Mouse (Mus musculus): ENCODE data around the gene Fam114a1. TPM values are rescaled to one million over a fixed set of nuclear protein-coding genes. Genes with fewer than 3 reads are reported as not detected.

The Fam114a1 gene
- polyA plus RNA-seq, 1 experiment from 2014 or later, result 64.8 TPM

DNA sequence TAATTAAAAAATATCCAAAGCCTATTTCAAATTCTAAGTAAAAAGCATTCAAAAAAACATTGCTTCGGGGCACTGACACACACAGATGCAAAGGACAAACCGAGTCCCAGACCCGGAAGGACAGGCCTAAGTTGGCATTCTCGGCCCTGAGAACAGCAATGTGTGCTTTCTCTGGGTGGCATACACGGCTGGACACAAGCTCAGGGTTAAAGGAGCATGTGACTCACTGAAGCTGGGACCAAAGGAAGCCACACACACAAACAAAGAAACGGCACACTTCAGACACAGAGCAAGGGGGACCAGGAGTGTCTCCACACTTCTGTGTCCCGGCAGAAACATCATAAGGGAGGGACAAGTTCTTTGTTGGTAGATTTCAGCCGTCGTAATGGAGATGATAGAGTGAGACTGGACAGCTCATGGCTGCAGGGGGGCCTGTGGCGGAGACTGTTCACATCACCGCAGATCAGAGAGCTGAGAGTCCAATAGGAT is 73.6 kb downstream of the Fam114a1 start:
- Histone ChIP-seq H3K4me2 (ENCODE audit: low read depth, low read length) (no peak overlapping the region), H3K27ac (ENCODE audit: low read length) (no peak overlapping the region), H3K9ac (ENCODE audit: low read length) (no peak overlapping the region), H3K36me3 (ENCODE audit: control insufficient read depth, insufficient read depth, low read length) (no peaks in the 10 kb centered on the region), H3K4me3 (replicated peaks; ENCODE audit: low read length) (no peak overlapping the region), H3K27me3 (ENCODE audit: control insufficient read depth, insufficient read depth, low read length) (no peaks in the 10 kb centered on the region), H3K9me3 (replicated peaks; ENCODE audit: control insufficient read depth, low read length) (no peaks in the 10 kb centered on the region), H3K4me1 (ENCODE audit: control insufficient read depth, insufficient read depth, low read length) (peaks cover 1% of the 10 kb centered on the region)
- 69% methylated on average over 11 of the region's 11 CpGs for WGBS
- no peak for ATAC-seq (ENCODE audit: insufficient read depth, low FRiP score)

DNA sequence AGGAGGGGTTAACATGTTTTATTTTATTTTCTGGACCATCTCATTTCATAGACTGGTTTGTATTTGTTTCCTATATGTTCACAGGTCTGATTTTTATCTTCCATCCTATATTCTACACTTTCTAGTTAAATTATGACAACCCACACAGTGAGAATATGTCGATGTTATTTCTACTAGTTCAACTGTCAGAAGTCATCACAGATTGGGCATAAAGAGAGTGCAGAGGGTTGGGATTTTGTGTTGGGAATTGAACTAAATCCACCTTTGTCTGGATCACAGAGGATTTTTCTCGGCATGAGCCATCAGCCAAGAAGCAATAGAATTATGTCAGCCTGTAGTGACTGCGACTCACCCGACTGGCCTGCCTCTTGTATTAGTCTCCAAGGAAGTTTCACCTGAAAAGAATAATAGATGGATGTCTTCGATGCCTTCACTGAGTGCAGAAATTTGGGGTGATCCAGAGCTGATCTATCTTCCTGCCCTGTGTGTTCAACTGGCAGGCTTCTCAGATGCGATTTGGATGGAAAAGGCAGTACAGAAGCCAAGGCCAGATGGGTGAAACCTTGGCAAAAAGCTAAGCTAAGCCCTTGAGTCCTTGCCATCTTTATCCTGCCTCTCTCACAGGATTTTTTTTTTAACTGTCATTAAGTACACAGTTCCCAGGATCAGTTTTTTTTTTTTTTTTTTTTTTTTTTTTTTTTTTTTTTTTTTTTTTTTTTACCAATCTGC is 75.9 kb downstream of the Fam114a1 start:
- WGBS, result 78% methylated on average over 6 of the region's 6 CpGs

DNA sequence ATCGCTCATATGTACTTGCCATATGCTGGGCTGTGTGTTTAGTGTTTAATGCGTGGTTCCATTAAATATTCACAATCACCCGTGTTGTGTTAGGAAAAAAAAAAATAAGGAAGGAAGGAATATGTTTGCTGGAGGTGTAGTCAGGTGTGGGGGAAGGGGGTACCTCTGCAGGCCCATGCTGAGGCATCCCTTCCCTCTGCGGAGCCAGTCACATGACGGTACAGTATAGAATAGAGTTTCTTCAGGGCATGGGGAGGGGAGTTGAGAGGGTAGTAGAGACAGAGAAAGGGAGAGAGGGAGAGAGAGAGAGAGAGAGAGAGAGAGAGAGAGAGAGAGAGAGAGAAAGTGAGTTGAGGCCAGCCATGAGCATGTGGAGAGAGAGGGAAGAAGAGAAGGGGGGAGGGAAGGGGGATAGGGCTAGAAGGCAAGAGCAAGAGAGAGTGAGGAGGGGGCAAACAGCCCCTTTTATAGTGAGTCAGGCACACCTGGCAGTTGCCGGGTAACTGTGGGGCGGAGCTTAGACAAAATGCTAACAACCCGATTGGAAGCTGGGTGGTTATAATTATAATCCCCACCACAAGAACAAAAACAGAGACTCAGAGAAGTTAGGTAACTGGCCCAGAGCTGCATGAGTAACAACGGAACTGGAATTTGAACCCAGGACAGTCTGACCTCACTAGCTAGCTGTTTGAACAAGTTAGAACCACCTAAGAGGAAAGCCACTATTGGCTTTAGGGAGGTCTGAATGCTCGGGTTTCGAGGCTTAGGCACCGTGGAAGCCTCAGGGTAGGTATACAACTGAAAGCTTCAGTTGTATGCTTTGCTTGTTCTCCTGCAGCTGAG is 76.8 kb downstream of the Fam114a1 start:
- Histone ChIP-seq H3K9ac (ENCODE audit: low read length) (no peak overlapping the region), H3K27me3 (ENCODE audit: control insufficient read depth, insufficient read depth, low read length) (no peaks in the 10 kb centered on the region), H3K4me1 (ENCODE audit: control insufficient read depth, insufficient read depth, low read length) (no peaks in the 10 kb centered on the region), H3K27ac (ENCODE audit: low read length) (no peak overlapping the region), H3K4me3 (replicated peaks; ENCODE audit: low read length) (no peak overlapping the region), H3K9me3 (replicated peaks; ENCODE audit: control insufficient read depth, low read length) (no peaks in the 10 kb centered on the region), H3K4me2 (ENCODE audit: low read depth, low read length) (no peak overlapping the region), H3K36me3 (ENCODE audit: control insufficient read depth, insufficient read depth, low read length) (no peaks in the 10 kb centered on the region)
- 60% methylated on average over 12 of the region's 12 CpGs for WGBS
- no peak for ATAC-seq (ENCODE audit: insufficient read depth, low FRiP score)

More for the DNA sequence above, 75.9 kb downstream of the Fam114a1 start:
- H3K27ac ChIP-seq (ENCODE audit: low read length), result no peak overlapping the region
- no peaks in the 10 kb centered on the region for H3K36me3 ChIP-seq (ENCODE audit: control insufficient read depth, insufficient read depth, low read length)
- H3K4me3 ChIP-seq (replicated peaks; ENCODE audit: low read length), result no peak overlapping the region
- H3K27me3 ChIP-seq (ENCODE audit: control insufficient read depth, insufficient read depth, low read length), result no peaks in the 10 kb centered on the region
- no peak overlapping the region for H3K9ac ChIP-seq (ENCODE audit: low read length)
- no peak overlapping the region for H3K4me2 ChIP-seq (ENCODE audit: low read depth, low read length)
- no peaks in the 10 kb centered on the region for H3K4me1 ChIP-seq (ENCODE audit: control insufficient read depth, insufficient read depth, low read length)
- ATAC-seq (ENCODE audit: insufficient read depth, low FRiP score), result no peak
- H3K9me3 ChIP-seq (replicated peaks; ENCODE audit: control insufficient read depth, low read length), result no peaks in the 10 kb centered on the region

DNA sequence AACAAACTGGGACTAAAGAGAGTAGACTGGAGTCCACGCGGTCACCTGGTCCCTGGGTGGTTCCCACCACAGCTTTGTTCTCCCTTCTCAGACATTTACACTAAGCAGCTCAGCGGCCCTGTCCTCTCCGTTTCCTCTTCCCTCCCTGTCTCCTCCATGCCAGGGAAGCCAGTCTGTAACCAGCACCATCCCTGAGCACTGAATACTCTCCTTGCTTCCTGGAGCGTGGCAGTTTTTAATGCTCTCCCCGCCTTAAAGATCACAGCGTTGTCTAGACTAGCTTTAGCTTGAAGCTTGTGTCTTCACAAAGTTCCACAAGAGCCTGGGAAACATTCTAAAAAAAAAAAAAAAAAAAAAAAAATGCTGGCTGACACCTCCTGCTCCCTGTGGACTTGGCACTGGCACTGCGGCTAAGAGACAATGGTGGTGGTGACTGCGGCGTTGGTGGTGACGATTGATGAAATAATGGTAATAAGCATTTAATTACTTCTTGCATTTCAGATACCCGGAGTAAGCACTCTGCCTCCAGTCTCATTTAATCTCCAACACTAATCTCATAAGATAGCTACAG is 77.5 kb downstream of the Fam114a1 start:
- Histone ChIP-seq H3K4me3 (replicated peaks; ENCODE audit: low read length) (no peak overlapping the region), H3K4me1 (ENCODE audit: control insufficient read depth, insufficient read depth, low read length) (no peaks in the 10 kb centered on the region), H3K9ac (ENCODE audit: low read length) (no peak overlapping the region), H3K27ac (ENCODE audit: low read length) (no peak overlapping the region), H3K9me3 (replicated peaks; ENCODE audit: control insufficient read depth, low read length) (no peaks in the 10 kb centered on the region), H3K4me2 (ENCODE audit: low read depth, low read length) (no peak overlapping the region), H3K27me3 (ENCODE audit: control insufficient read depth, insufficient read depth, low read length) (no peaks in the 10 kb centered on the region), H3K36me3 (ENCODE audit: control insufficient read depth, insufficient read depth, low read length) (no peaks in the 10 kb centered on the region)
- no peak for ATAC-seq (ENCODE audit: insufficient read depth, low FRiP score)
- 69% methylated on average over 12 of the region's 12 CpGs for WGBS

DNA sequence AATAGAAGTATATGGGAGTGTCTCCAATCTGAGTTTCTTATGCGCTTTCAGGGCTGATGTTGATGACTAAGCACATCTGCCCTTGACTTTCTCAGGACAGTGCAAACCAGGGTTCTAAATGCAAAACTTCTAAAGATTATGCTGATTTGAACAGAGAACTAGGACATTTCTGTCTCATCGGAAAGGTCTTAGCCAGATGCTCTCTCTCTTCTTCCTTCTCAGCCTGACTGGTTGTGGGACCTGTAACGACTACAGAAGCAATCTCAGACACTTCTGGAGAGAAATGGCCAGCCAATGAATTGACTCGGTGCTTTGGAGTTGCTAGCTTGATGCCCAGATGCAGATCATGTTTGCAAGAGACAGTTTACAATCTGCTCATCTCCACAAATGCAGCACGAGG is 80.0 kb downstream of the Fam114a1 start:
- no peaks in the 10 kb centered on the region for H3K4me1 ChIP-seq (ENCODE audit: control insufficient read depth, insufficient read depth, low read length)
- H3K27ac ChIP-seq (ENCODE audit: low read length), result no peak overlapping the region
- 83% methylated on average over 5 of the region's 5 CpGs for WGBS
- no peaks in the 10 kb centered on the region for H3K36me3 ChIP-seq (ENCODE audit: control insufficient read depth, insufficient read depth, low read length)
- ATAC-seq (ENCODE audit: insufficient read depth, low FRiP score), result no peak
- no peaks in the 10 kb centered on the region for H3K9me3 ChIP-seq (replicated peaks; ENCODE audit: control insufficient read depth, low read length)
- H3K4me3 ChIP-seq (replicated peaks; ENCODE audit: low read length), result no peak overlapping the region
- H3K4me2 ChIP-seq (ENCODE audit: low read depth, low read length), result no peak overlapping the region
- no peaks in the 10 kb centered on the region for H3K27me3 ChIP-seq (ENCODE audit: control insufficient read depth, insufficient read depth, low read length)
- H3K9ac ChIP-seq (ENCODE audit: low read length), result no peak overlapping the region

DNA sequence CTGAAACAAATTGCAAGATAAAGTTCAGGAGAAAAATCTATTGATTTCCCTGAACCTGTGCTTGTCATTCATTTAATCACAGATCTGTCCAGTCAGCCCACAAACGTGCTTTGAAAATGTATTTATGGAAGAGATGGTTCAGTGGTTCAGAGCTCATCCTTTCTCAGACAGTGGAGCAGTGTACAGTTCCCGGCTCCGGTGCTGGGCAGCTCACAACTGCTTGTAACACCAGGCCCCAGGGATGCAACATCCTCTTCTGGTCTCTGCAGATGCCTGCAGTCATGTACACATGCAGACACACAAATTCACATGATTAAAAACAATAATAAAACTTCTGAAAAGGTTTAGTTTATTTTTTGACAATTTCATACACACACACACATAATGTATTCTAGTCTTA is 81.6 kb downstream of the Fam114a1 start:
- no peaks in the 10 kb centered on the region for H3K4me1 ChIP-seq (ENCODE audit: control insufficient read depth, insufficient read depth, low read length)
- no peak overlapping the region for H3K4me2 ChIP-seq (ENCODE audit: low read depth, low read length)
- WGBS, result 73% methylated on average over 3 of the region's 3 CpGs
- no peak overlapping the region for H3K9ac ChIP-seq (ENCODE audit: low read length)
- ATAC-seq (ENCODE audit: insufficient read depth, low FRiP score), result no peak
- H3K27me3 ChIP-seq (ENCODE audit: control insufficient read depth, insufficient read depth, low read length), result no peaks in the 10 kb centered on the region
- H3K9me3 ChIP-seq (replicated peaks; ENCODE audit: control insufficient read depth, low read length), result no peaks in the 10 kb centered on the region
- H3K36me3 ChIP-seq (ENCODE audit: control insufficient read depth, insufficient read depth, low read length), result no peaks in the 10 kb centered on the region
- H3K4me3 ChIP-seq (replicated peaks; ENCODE audit: low read length), result no peak overlapping the region
- H3K27ac ChIP-seq (ENCODE audit: low read length), result no peak overlapping the region

DNA sequence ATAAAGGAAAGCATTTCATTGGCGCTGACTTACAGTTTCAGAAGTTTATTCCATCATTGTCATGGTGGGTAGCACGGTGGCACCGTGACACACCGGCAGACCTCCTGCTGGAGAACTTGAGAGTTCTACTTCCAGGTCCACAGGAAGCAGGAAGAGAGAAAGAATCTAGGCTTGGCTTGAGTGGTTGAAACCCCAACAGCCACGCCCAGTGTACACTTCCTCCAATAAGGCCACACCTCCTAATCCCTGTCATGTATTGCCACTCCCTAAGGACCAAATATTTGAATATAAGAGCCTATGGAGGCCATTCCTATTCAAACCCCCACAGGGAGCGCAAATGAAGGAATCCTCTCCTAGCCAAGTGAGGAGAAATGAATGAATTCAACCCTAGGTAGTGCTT is 87.7 kb downstream of the Fam114a1 start:
- Histone ChIP-seq H3K27me3 (ENCODE audit: control insufficient read depth, insufficient read depth, low read length) (no peaks in the 10 kb centered on the region), H3K4me3 (replicated peaks; ENCODE audit: low read length) (no peak overlapping the region), H3K36me3 (ENCODE audit: control insufficient read depth, insufficient read depth, low read length) (no peaks in the 10 kb centered on the region), H3K9ac (ENCODE audit: low read length) (no peak overlapping the region), H3K27ac (ENCODE audit: low read length) (no peak overlapping the region), H3K4me1 (ENCODE audit: control insufficient read depth, insufficient read depth, low read length) (no peaks in the 10 kb centered on the region), H3K4me2 (ENCODE audit: low read depth, low read length) (no peak overlapping the region), H3K9me3 (replicated peaks; ENCODE audit: control insufficient read depth, low read length) (no peaks in the 10 kb centered on the region)
- no peak for ATAC-seq (ENCODE audit: insufficient read depth, low FRiP score)
- WGBS, result 95% methylated on average over 6 of the region's 6 CpGs

DNA sequence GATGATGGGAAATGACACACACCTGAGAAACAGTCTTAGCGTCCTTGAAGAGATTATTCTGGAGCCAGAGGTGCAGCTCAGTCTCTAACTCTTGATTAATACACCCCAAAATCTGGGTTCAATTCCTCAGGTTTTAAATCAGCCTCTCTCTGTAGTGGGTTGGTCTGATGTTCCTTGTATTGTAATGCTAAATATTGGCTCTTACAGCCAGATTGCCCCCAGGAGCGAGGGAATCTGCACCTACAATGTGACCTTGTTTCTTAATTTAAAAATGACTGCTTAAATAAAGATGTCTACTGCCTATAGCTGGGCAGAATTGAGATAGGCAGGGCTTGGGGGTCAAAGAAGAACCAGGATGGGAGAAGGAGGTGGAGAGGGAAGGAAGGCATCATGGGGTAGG is 89.9 kb downstream of the Fam114a1 start:
- Histone ChIP-seq H3K9me3 (replicated peaks; ENCODE audit: control insufficient read depth, low read length) (no peaks in the 10 kb centered on the region), H3K4me2 (ENCODE audit: low read depth, low read length) (no peak overlapping the region), H3K27me3 (ENCODE audit: control insufficient read depth, insufficient read depth, low read length) (no peaks in the 10 kb centered on the region), H3K9ac (ENCODE audit: low read length) (no peak overlapping the region), H3K36me3 (ENCODE audit: control insufficient read depth, insufficient read depth, low read length) (no peaks in the 10 kb centered on the region), H3K4me3 (replicated peaks; ENCODE audit: low read length) (no peak overlapping the region), H3K27ac (ENCODE audit: low read length) (no peak overlapping the region), H3K4me1 (ENCODE audit: control insufficient read depth, insufficient read depth, low read length) (no peaks in the 10 kb centered on the region)
- ATAC-seq (ENCODE audit: insufficient read depth, low FRiP score), result no peak
- 78% methylated on average over 2 of the region's 2 CpGs for WGBS

DNA sequence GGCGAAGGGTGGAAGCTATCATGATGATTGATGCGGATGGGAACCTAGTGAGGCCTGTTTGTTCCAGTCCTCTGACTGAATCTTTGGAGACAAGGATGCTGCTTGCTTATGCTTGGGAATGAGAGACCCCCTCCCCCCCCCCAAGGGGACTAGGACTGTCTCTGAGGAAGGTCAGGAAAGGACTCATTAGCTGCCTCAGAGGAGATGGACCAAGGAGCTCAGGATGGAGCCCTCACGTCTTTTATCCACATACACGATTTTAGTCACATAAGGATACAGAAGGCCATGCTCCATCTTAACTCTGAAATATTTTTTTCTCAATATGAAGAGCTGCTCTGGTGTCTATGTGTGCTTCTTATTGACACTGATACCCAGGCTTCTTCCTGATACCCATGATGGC is 92.4 kb downstream of the Fam114a1 start:
- H3K9me3 ChIP-seq (replicated peaks; ENCODE audit: control insufficient read depth, low read length), result no peaks in the 10 kb centered on the region
- H3K9ac ChIP-seq (ENCODE audit: low read length), result no peak overlapping the region
- no peaks in the 10 kb centered on the region for H3K36me3 ChIP-seq (ENCODE audit: control insufficient read depth, insufficient read depth, low read length)
- no peaks in the 10 kb centered on the region for H3K4me1 ChIP-seq (ENCODE audit: control insufficient read depth, insufficient read depth, low read length)
- H3K27me3 ChIP-seq (ENCODE audit: control insufficient read depth, insufficient read depth, low read length), result no peaks in the 10 kb centered on the region
- no peak overlapping the region for H3K27ac ChIP-seq (ENCODE audit: low read length)
- WGBS, result 89% methylated on average over 4 of the region's 4 CpGs
- no peak overlapping the region for H3K4me3 ChIP-seq (replicated peaks; ENCODE audit: low read length)
- no peak for ATAC-seq (ENCODE audit: insufficient read depth, low FRiP score)
- no peak overlapping the region for H3K4me2 ChIP-seq (ENCODE audit: low read depth, low read length)
